Mouse (Mus musculus) forebrain, embryonic 13.5 days (tissue): Measurements from ENCODE around the gene Uba5. TPM values are rescaled to one million over a fixed set of nuclear protein-coding genes. Genes with fewer than 3 reads are reported as not detected.

Source experiments
- ATAC-seq: fragments of 200-750 bp; cut with Nextera tagmentation; 2 replicates; pipeline ENCODE4 v1.8.0; 2017
- H3K27ac ChIP-seq: fragments of 300-500 bp; sonication (generic); 2 replicates; pipeline ENCODE4 v1.5.1; 2015; ENCODE audit warnings: inconsistent platforms, mild to moderate bottlenecking, moderate library complexity
- H3K27me3 ChIP-seq: fragments of 300-500 bp; sonication (generic); 2 replicates; pipeline ENCODE4 v1.6.1; 2015; ENCODE audit warnings: mild to moderate bottlenecking, inconsistent platforms
- H3K36me3 ChIP-seq: fragments of 300-500 bp; sonication (generic); 2 replicates; pipeline ENCODE4 v1.6.1; 2015; ENCODE audit warnings: mild to moderate bottlenecking, inconsistent platforms; ENCODE audit not compliant: poor library complexity, severe bottlenecking
- H3K4me1 ChIP-seq: fragments of 300-500 bp; sonication (generic); 2 replicates; pipeline ENCODE4 v1.6.1; 2015; ENCODE audit warnings: inconsistent platforms
- H3K4me2 ChIP-seq: fragments of 300-500 bp; sonication (generic); 2 replicates; pipeline ENCODE4 v1.6.1; 2015; ENCODE audit warnings: inconsistent platforms, mild to moderate bottlenecking, moderate library complexity
- H3K4me3 ChIP-seq: fragments of 300-500 bp; sonication (generic); 2 replicates; pipeline ENCODE4 v1.5.1; 2015; ENCODE audit warnings: mild to moderate bottlenecking, inconsistent platforms
- H3K9ac ChIP-seq: fragments of 300-500 bp; sonication (generic); 2 replicates; pipeline ENCODE4 v1.6.1; 2015; ENCODE audit warnings: mild to moderate bottlenecking, inconsistent platforms
- H3K9me3 ChIP-seq: fragments of 300-500 bp; sonication (generic); replicated peaks from 2 replicates; pipeline ENCODE4 v1.6.1; 2016; ENCODE audit warnings: inconsistent platforms
- WGBS: fragments of 180-500 bp; shearing (Covaris S2); methylation state at CpG from one replicate; pipeline ENCODE4 v1.1.7; 2015; 5-methylcytosine and 5-hydroxymethylcytosine counted together
- polyA plus RNA-seq: library from polyadenylated mRNA; unstranded; fragments of >200 nt; fragmentation: Nextera tagmentation; extraction: Ambion mirVana; gene quantifications from 2 replicates; pipeline ENCODE4 v1.2.1, GENCODE M21; 2015

Gene Uba5
- polyA plus RNA-seq, 1 experiment from 2014 or later = 51.4 TPM

DNA sequence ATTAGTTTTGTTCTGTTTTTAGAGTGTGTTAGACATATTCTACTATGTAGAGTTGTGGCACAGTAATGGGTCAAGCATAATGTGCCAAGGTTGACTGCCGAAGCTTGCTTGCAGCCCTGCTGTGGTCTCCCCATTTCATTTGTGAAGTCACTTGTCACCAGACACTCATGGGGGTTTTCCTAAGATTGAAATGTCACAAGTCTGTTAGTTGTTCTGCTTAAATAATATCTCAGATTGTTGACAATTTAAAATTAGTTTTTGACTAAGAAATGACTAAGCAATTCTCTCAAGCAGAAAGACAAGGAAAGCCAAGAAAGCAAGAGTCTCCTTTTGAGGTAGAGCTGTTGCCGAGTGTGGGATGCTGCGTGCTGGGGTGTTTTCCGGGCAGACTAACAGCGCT is 30.0 kb upstream of the Uba5 start:
- peaks cover 17% of the 10 kb centered on the region; the same call in 1 of the 2 replicates for H3K4me1 ChIP-seq
- no peak overlapping the region for H3K4me3 ChIP-seq
- H3K27ac ChIP-seq = no peak overlapping the region
- ATAC-seq = no peak
- no peaks in the 10 kb centered on the region for H3K36me3 ChIP-seq
- no peaks in the 10 kb centered on the region for H3K27me3 ChIP-seq
- H3K9me3 ChIP-seq = no peaks in the 10 kb centered on the region
- WGBS = 95% methylated on average over 5 of the region's 5 CpGs
- H3K4me2 ChIP-seq = no peak overlapping the region
- H3K9ac ChIP-seq = no peak overlapping the region

DNA sequence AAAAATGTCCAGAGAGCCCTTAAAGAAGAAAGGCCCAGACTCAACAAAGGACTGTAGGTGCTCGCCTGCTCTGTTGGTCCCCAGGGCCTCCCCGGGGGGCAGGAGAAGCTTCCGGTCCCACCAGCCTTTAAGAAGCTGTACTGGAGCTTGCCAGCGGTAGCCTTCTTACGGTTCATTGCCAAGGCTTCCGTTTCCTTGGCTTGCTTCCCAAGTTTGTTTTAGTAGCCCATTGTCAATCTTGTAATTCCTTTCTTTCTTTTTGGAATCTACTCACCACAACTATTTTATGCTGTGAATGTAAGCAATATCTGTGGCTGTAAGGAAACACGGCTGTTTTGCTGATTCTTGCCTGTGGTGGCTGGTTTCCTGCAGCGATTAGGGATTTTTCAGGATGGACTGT is 25.6 kb upstream of the Uba5 start:
- no peaks in the 10 kb centered on the region for H3K27me3 ChIP-seq
- no peak for ATAC-seq
- WGBS = 36% methylated on average over 8 of the region's 8 CpGs
- no peaks in the 10 kb centered on the region for H3K9me3 ChIP-seq
- peaks cover 17% of the 10 kb centered on the region; the same call in 1 of the 2 replicates for H3K4me1 ChIP-seq
- no peaks in the 10 kb centered on the region for H3K36me3 ChIP-seq
- no peak overlapping the region for H3K4me3 ChIP-seq
- no peak overlapping the region for H3K9ac ChIP-seq
- no peak overlapping the region for H3K27ac ChIP-seq
- H3K4me2 ChIP-seq = no peak overlapping the region

DNA sequence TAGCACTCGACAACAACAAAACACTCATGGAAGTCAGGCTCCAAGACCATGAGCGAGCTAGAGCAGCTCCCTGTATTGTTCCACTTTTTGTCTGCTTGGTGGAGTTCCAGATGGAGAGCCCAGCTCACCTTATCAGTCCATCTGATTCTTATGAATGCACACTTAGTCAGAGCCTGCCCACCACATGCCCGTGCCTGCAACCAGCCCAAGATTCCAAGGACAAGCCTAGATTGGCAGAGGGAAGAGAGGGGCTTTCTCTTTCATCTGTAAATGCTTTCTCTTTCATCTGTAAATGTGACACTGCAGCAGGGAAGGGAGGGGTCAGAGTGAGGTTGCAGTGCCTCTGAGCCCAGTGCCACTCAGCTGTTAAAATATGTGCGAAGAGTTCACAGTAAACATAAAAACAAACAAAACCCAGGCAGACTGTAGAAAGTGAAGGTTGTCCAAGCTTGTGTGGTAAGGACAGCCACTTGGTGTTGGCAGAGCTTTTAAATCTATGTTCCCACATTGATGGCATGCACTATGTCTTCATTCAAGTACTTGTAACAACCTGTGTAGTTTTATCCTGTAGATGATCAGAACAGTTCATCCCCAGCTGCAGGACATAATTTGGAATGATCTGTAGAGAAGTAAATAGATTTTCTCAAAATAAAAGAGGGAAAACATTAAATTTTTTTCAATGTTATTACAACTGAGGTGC is 22.9 kb upstream of the Uba5 start:
- Histone ChIP-seq H3K4me2 (no peak overlapping the region), H3K4me1 (peaks cover 13% of the 10 kb centered on the region; the same call in 1 of the 2 replicates), H3K36me3 (no peaks in the 10 kb centered on the region), H3K27me3 (no peaks in the 10 kb centered on the region), H3K9ac (no peak overlapping the region), H3K4me3 (no peak overlapping the region), H3K27ac (no peak overlapping the region), H3K9me3 (no peaks in the 10 kb centered on the region)
- ATAC-seq = no peak
- 70% methylated on average over 4 of the region's 4 CpGs for WGBS

DNA sequence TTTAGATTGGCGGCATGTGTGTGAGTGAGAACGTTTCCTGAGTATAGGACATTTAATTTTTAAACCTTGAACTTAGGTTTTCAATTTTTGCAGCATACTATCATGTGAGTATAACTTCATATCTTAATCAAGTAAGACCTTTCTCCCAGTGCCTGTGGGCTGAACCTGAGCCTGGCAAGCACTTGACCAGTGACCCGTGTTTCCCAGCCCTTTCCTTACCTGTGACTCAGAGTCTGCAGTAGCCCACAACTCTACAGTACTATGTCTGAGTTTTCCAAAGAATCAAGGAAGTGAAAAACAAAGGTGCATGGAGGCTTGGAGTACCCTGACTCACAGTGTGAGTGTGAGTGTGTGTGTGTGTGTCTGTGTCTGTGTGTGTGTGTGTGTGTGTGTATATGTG is 17.1 kb upstream of the Uba5 start:
- 77% methylated on average over 3 of the region's 3 CpGs for WGBS
- no peak overlapping the region for H3K4me2 ChIP-seq
- H3K4me3 ChIP-seq = no peak overlapping the region
- H3K27me3 ChIP-seq = no peaks in the 10 kb centered on the region
- no peaks in the 10 kb centered on the region for H3K9me3 ChIP-seq
- no peak overlapping the region for H3K9ac ChIP-seq
- H3K4me1 ChIP-seq = no peaks in the 10 kb centered on the region
- no peaks in the 10 kb centered on the region for H3K36me3 ChIP-seq
- no peak overlapping the region for H3K27ac ChIP-seq
- ATAC-seq = no peak

DNA sequence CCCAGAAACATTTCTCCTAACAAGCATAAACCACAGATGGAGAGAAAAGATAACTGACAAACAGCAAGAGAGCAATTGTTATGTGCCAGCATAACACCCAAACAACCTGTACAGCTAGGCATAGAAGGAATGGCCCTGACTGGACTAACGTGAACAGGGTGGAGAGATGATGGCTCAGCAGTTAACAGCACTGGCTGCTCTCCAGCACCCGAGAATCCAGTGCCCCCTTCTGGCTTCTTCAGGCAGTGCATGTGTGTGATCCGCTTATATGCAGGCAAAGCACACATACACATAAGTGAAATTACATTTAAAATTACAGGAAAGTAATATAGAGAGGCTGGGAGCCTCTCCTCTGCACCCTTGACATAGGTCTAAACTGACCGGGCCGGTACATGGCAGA is 16.4 kb upstream of the Uba5 start:
- H3K9ac ChIP-seq = no peak overlapping the region
- H3K4me3 ChIP-seq = no peak overlapping the region
- no peak overlapping the region for H3K4me2 ChIP-seq
- no peaks in the 10 kb centered on the region for H3K4me1 ChIP-seq
- H3K9me3 ChIP-seq = no peaks in the 10 kb centered on the region
- H3K36me3 ChIP-seq = no peaks in the 10 kb centered on the region
- no peak overlapping the region for H3K27ac ChIP-seq
- no peaks in the 10 kb centered on the region for H3K27me3 ChIP-seq
- WGBS = 45% methylated on average over 5 of the region's 5 CpGs
- ATAC-seq = no peak

DNA sequence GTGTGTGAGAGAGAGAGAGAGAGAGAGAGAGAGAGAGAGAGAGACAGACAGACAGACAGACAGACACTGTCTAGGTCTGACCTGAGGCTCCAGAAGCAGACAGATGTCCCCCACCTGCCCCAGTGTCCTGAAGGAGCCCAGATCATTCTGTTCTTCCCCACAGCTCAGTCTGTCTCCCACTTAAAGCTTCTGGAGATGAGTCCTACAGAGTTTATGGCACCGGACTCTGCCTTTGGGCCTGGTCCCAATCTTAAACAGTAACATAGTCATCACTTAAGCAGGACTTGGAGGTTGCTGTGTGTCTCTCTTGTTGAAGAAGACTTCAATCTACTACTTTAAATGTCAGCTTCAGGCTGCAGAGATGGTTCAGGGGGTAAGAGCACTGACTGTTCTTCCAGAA is 15.8 kb upstream of the Uba5 start:
- WGBS = 100% methylated on average over 1 of the region's 1 CpGs

DNA sequence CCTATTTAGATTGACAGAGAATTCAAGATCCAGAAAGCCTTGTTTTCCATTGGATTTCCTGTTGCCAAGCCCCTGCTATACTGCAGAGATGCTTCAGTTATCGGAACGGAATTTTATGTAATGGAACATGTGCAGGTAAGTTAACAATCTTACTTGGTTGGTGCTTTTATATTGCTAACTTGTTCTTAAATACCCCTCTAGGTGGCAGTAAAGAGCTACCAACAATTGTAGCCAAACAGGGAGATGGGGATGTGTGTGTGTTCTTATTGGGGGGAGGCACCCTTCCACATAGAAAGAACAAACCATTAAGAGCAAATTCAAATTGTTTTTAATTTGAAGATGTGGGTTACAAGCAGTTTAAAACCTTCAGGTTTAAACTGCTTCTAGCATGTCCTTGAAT is 12.9 kb upstream of the Uba5 start:
- H3K9me3 ChIP-seq = no peaks in the 10 kb centered on the region
- H3K4me3 ChIP-seq = no peak overlapping the region

More for the DNA sequence above, 15.8 kb upstream of the Uba5 start:
- H3K4me3 ChIP-seq = no peak overlapping the region
- no peaks in the 10 kb centered on the region for H3K4me1 ChIP-seq
- no peak for ATAC-seq
- no peak overlapping the region for H3K9ac ChIP-seq
- no peaks in the 10 kb centered on the region for H3K27me3 ChIP-seq
- H3K36me3 ChIP-seq = no peaks in the 10 kb centered on the region
- no peaks in the 10 kb centered on the region for H3K9me3 ChIP-seq
- H3K4me2 ChIP-seq = no peak overlapping the region
- no peak overlapping the region for H3K27ac ChIP-seq

DNA sequence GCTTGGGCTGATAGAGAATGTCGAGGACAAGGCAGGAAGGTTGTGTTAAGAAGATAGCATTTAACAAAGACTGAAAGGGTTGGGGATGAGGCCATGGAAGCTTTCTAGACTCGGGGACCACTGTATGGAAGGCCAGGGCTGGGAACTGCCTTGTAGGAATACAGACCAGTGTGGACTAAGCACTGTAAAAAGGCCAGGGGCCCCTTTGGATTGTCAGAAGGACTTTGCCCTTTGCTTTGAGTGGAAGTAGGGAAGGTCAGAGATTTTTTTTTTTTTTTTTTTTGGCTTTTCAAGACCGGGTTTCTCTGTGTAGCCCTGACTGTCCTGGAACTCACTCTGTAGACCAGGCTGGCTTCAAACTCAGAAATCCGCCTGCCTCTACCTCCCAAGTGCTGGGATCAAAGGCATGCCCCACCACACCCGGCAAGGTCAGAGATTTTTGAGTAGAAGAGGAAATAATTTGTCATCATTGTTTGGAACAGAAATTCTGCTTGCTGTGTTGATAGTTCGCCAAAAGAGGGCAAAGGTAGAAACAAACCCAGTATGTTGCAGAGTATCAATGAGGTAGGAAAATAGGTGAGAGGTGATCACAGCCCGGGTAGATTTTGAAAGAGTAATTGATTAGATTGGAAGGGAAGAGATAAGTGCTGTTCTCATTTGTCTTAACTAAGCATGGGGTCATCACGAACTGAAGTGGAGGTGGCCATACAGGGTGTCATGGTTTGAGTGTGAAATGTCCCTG is 8.1 kb upstream of the Uba5 start:
- no peaks in the 10 kb centered on the region for H3K36me3 ChIP-seq
- H3K4me2 ChIP-seq = no peak overlapping the region
- H3K27ac ChIP-seq = no peak overlapping the region
- H3K4me1 ChIP-seq = no peaks in the 10 kb centered on the region
- no peak overlapping the region for H3K9ac ChIP-seq
- H3K9me3 ChIP-seq = no peaks in the 10 kb centered on the region
- H3K4me3 ChIP-seq = no peak overlapping the region
- ATAC-seq = no peak
- WGBS = 80% methylated on average over 8 of the region's 8 CpGs
- no peaks in the 10 kb centered on the region for H3K27me3 ChIP-seq

More for the DNA sequence above, 12.9 kb upstream of the Uba5 start:
- Histone ChIP-seq H3K27me3 (no peaks in the 10 kb centered on the region), H3K36me3 (no peaks in the 10 kb centered on the region), H3K4me1 (no peaks in the 10 kb centered on the region), H3K4me2 (no peak overlapping the region), H3K27ac (no peak overlapping the region), H3K9ac (no peak overlapping the region)
- ATAC-seq = no peak
- 68% methylated on average over 2 of the region's 2 CpGs for WGBS

DNA sequence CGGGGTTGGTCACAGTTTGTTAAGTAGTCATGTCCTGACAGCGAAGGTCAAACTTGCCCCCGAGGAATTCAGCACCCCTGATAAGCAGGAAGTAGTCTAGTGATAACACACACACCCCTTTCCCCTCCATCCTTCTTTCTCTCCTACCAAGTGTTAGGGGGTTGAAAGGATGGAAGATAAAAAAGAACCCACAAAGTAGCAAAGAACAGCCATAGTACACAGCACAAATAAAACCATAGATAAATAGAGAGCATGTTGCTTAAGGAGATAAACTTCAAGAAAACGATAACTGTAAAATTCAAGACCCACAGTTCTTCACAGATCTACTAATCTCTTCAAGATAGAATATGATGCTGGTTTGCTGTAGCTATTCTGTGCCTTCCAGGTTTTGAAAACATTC is 7.3 kb upstream of the Uba5 start:
- Histone ChIP-seq H3K36me3 (no peaks in the 10 kb centered on the region), H3K9ac (no peak overlapping the region), H3K27ac (no peak overlapping the region), H3K9me3 (no peaks in the 10 kb centered on the region), H3K4me2 (no peak overlapping the region), H3K4me1 (no peaks in the 10 kb centered on the region), H3K4me3 (no peak overlapping the region), H3K27me3 (no peaks in the 10 kb centered on the region)
- no peak for ATAC-seq
- 93% methylated on average over 4 of the region's 4 CpGs for WGBS

DNA sequence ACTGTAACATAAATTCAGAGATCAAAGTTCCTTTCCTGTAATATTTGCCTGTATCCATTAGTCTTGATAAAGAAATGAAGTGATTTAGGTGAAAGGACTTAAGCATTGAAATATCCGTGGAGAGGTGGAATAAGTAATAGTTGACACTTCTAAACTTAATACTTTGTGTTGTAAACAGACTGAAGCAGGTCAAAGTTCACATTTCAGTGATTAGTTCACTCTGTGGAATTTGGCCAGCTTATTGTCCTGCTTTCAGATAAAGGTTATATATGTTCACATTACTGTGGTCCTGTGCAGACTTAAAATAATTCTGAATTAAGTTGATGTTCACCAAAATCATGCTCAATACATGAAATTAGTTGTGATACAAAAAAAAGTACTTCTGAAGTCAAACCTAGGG is 1.6 kb upstream of the Uba5 start:
- Histone ChIP-seq H3K4me1 (peaks cover 21% of the 10 kb centered on the region), H3K36me3 (peaks cover 16% of the 10 kb centered on the region), H3K4me3 (no peak overlapping the region), H3K27ac (no peak overlapping the region), H3K9me3 (no peaks in the 10 kb centered on the region), H3K9ac (no peak overlapping the region), H3K27me3 (no peaks in the 10 kb centered on the region), H3K4me2 (no peak overlapping the region)
- no peak for ATAC-seq
- 23% methylated on average over 1 of the region's 1 CpGs for WGBS

DNA sequence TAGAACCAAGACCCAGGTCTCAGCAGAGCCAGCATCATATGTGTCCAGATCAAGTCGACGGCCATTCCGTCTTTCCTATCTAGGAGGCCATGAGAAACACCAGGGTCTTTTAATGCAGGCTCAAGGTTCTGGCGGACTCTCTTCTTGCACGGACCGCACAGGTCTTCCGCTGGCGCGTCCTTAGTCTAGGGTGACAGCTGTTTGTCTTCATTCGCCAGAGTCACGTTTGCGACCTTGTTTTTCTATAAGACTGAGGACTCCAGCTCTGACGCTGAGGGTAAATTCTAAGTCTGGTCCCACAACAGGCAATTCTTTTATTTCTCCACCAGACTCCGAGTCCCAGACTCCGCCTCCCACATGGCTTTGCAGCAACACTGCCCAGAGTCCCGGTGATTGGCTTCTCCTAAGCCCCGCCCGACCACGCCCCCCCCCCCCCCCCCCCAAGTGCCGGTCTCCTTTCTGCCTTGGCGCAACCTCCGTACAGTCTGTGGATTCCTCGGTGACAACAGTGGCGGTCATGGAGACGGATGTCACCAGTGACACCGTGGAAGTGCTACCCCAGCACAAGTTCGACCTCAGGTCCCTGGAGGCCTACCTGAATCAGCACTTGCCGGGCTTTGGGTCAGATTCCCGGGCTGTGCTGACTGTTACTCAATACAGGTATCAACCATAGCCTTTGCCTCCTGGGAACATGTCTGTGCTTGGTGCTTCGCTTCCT is 469 bp upstream of the Uba5 start, which contains the start of gene Acad11:
TSS of gene Acad11 (plus strand) at position 134 of the 718 bp plus-strand sequence.
- peak within 1 kb of the TSS; percentile 57 for H3K27ac ChIP-seq
- H3K9me3 ChIP-seq = no peaks in the 10 kb centered on the region
- no peaks in the 10 kb centered on the region for H3K27me3 ChIP-seq
- H3K4me3 ChIP-seq = peak within 1 kb of the TSS; percentile 98
- peak; percentile 98 for ATAC-seq
- H3K9ac ChIP-seq = peak within 1 kb of the TSS; percentile 89
- H3K4me2 ChIP-seq = peak within 1 kb of the TSS; percentile 95
- H3K4me1 ChIP-seq = peaks cover 21% of the 10 kb centered on the region
- peaks cover 17% of the 10 kb centered on the region for H3K36me3 ChIP-seq
- 0% methylated on average over 25 of the region's 30 CpGs for WGBS

DNA sequence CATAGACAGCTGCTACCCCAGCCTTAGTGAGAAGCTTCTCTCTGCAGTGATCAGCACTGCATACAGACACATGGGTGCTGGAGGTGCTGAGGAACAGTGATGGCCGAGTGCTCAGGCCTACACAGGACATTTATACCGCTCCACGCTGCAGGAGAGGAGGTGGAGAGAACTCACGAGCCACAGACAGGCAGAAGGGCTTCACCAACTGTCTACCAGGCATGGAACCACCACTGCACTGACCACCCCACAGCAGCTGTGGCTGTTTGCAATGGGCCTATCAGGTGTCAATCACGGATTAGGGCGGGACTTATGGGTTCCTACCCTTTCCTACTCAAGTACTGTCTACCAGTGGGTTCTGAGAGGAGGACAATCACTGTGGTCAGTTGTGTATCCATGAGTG is 11.9 kb downstream of the Uba5 start:
- Histone ChIP-seq H3K27me3 (no peaks in the 10 kb centered on the region), H3K27ac (no peak overlapping the region), H3K4me2 (no peak overlapping the region), H3K36me3 (peaks cover 95% of the 10 kb centered on the region), H3K4me1 (no peaks in the 10 kb centered on the region), H3K9me3 (no peaks in the 10 kb centered on the region), H3K9ac (no peak overlapping the region), H3K4me3 (no peak overlapping the region)
- WGBS = 92% methylated on average over 6 of the region's 6 CpGs
- no peak for ATAC-seq
